Mouse (Mus musculus): ENCODE results near the gene Vps53. TPM values are rescaled to one million over a fixed set of nuclear protein-coding genes. Genes with fewer than 3 reads are reported as not detected.

The Vps53 gene
- polyA plus RNA-seq, 1 experiment from 2014 or later, result 67.7 TPM

- no peak overlapping the region for H3K4me3 ChIP-seq (replicated peaks; ENCODE audit: low read length)
- H3K27ac ChIP-seq (ENCODE audit: low read length), result no peak overlapping the region
- H3K27me3 ChIP-seq (replicated peaks; ENCODE audit: control insufficient read depth, insufficient read depth, low read length), result no peaks in the 10 kb centered on the region
- no peak for ATAC-seq
- H3K4me2 ChIP-seq (ENCODE audit: low read length), result no peak overlapping the region
- H3K36me3 ChIP-seq (ENCODE audit: control insufficient read depth, insufficient read depth), result peaks cover 15% of the 10 kb centered on the region
- no peaks in the 10 kb centered on the region for H3K9me3 ChIP-seq (ENCODE audit: control insufficient read depth, low read length)
- no peaks in the 10 kb centered on the region; the same call in 1 of the 2 replicates for H3K4me1 ChIP-seq (replicated peaks; ENCODE audit: control insufficient read depth, insufficient read depth, low read length)
- 75% methylated on average over 4 of the region's 4 CpGs for WGBS
- H3K9ac ChIP-seq (replicated peaks; ENCODE audit: low read depth, low read length), result no peak overlapping the region
Measured at GRCm38 (mm10) chr11:76099193-76099975, 80.1 kb downstream of the Vps53 start.

DNA sequence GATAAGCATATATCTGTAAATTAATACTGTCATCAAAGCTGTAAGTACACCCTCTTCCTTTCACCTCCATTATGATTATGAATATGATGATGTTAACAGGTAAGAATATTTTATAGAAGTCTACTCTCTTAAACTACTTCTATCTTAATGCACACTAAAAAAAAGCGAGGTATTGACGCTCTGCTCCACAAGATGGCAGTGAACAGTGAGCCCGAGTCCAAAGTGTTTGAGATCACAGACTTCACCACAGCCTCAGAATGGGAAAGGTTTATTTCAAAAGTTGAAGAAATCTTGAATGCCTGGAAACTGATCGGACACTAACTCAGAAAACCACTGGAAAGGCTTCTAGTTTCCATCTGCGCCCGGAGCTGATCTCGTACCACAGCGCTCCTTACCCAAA is 85.8 kb downstream of the Vps53 start:
- no peak overlapping the region for H3K4me3 ChIP-seq (replicated peaks; ENCODE audit: low read length)
- H3K27ac ChIP-seq (ENCODE audit: low read length), result no peak overlapping the region
- no peak overlapping the region for H3K9ac ChIP-seq (replicated peaks; ENCODE audit: low read depth, low read length)
- no peaks in the 10 kb centered on the region for H3K9me3 ChIP-seq (ENCODE audit: control insufficient read depth, low read length)
- no peak overlapping the region for H3K4me2 ChIP-seq (ENCODE audit: low read length)
- WGBS, result 90% methylated on average over 8 of the region's 8 CpGs
- ATAC-seq, result no peak
- H3K27me3 ChIP-seq (replicated peaks; ENCODE audit: control insufficient read depth, insufficient read depth, low read length), result no peaks in the 10 kb centered on the region
- H3K4me1 ChIP-seq (replicated peaks; ENCODE audit: control insufficient read depth, insufficient read depth, low read length), result no peaks in the 10 kb centered on the region
- peaks cover 5% of the 10 kb centered on the region; the same call in 1 of the 2 replicates for H3K36me3 ChIP-seq (ENCODE audit: control insufficient read depth, insufficient read depth)

GRCm38 (mm10) chr11:76089776-76090175 is 89.7 kb downstream of the Vps53 start:
- H3K36me3 ChIP-seq (ENCODE audit: control insufficient read depth, insufficient read depth), result peaks cover 5% of the 10 kb centered on the region; the same call in 1 of the 2 replicates
- 73% methylated on average over 6 of the region's 6 CpGs for WGBS
- no peak for ATAC-seq

GRCm38 (mm10) chr11:76088506-76088905 is 90.9 kb downstream of the Vps53 start:
- no peaks in the 10 kb centered on the region for H3K27me3 ChIP-seq (replicated peaks; ENCODE audit: control insufficient read depth, insufficient read depth, low read length)
- H3K4me3 ChIP-seq (replicated peaks; ENCODE audit: low read length), result no peak overlapping the region
- 89% methylated on average over 4 of the region's 4 CpGs for WGBS
- no peak for ATAC-seq
- no peaks in the 10 kb centered on the region for H3K4me1 ChIP-seq (replicated peaks; ENCODE audit: control insufficient read depth, insufficient read depth, low read length)
- no peak overlapping the region for H3K27ac ChIP-seq (ENCODE audit: low read length)
- peaks cover 5% of the 10 kb centered on the region; the same call in 1 of the 2 replicates for H3K36me3 ChIP-seq (ENCODE audit: control insufficient read depth, insufficient read depth)
- no peak overlapping the region for H3K9ac ChIP-seq (replicated peaks; ENCODE audit: low read depth, low read length)
- no peak overlapping the region for H3K4me2 ChIP-seq (ENCODE audit: low read length)
- no peaks in the 10 kb centered on the region for H3K9me3 ChIP-seq (ENCODE audit: control insufficient read depth, low read length)

More at GRCm38 (mm10) chr11:76089776-76090175, 89.7 kb downstream of the Vps53 start:
- H3K4me1 ChIP-seq (replicated peaks; ENCODE audit: control insufficient read depth, insufficient read depth, low read length), result no peaks in the 10 kb centered on the region
- H3K4me2 ChIP-seq (ENCODE audit: low read length), result no peak overlapping the region
- no peaks in the 10 kb centered on the region for H3K9me3 ChIP-seq (ENCODE audit: control insufficient read depth, low read length)
- no peak overlapping the region for H3K27ac ChIP-seq (ENCODE audit: low read length)
- no peak overlapping the region for H3K4me3 ChIP-seq (replicated peaks; ENCODE audit: low read length)
- no peak overlapping the region for H3K9ac ChIP-seq (replicated peaks; ENCODE audit: low read depth, low read length)
- no peaks in the 10 kb centered on the region for H3K27me3 ChIP-seq (replicated peaks; ENCODE audit: control insufficient read depth, insufficient read depth, low read length)

DNA sequence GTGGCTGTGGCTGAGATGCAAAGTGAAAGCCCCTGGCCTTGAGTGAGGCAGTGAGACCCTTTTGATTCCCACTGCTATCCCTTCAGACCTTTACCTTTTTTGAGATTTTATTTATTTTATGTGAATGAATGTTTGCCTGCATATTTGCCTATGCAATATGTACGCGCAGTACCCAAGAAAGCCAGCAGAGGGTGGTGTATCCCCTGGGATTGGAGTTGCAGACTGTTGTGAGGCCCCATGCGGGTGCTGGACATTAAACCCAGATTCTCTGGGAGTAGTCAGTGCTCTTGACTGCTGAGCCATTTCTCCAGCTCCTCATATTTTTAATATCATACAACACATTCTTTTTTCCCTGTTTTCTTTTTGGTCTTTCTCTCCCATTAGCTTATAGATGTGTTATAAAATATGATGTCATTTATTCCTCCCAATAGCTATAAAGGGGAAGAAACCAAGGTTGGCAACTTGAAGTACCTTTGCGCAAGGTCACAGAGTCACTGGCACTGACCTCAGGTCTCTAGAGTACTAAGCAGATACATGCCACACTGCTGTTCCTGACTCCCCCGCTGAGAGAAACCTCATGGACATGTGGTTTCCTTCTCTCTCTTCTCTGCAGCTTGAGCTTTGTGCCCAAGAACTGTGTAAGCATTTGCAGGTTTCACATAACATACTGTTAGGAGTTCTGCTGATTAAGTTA is 93.4 kb downstream of the Vps53 start:
- Histone ChIP-seq H3K4me3 (replicated peaks; ENCODE audit: low read length) (no peak overlapping the region), H3K9me3 (ENCODE audit: control insufficient read depth, low read length) (no peaks in the 10 kb centered on the region), H3K36me3 (ENCODE audit: control insufficient read depth, insufficient read depth) (peaks cover 7% of the 10 kb centered on the region), H3K4me2 (ENCODE audit: low read length) (no peak overlapping the region), H3K9ac (replicated peaks; ENCODE audit: low read depth, low read length) (no peak overlapping the region), H3K4me1 (replicated peaks; ENCODE audit: control insufficient read depth, insufficient read depth, low read length) (no peaks in the 10 kb centered on the region), H3K27ac (ENCODE audit: low read length) (no peak overlapping the region), H3K27me3 (replicated peaks; ENCODE audit: control insufficient read depth, insufficient read depth, low read length) (no peaks in the 10 kb centered on the region)
- WGBS, result 68% methylated on average over 5 of the region's 5 CpGs
- no peak for ATAC-seq

DNA sequence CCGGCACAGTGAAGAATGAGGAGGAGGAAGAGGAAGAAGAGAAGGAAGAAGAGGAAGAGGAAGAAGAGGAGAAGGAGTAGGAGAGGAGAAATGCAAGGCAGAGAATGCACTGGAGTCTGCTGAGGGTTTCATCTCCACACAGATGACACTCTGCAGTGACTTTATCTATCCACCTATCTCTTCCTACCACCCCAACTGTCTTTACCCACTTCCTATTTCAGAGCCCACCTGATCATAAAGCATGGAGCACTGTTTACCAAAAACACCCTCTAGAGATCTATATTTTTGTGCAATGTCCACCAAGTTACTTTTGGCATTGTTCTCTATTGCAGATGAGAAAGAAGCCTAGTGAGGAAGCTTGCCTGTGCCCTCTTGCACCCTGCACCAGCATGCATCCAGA is 94.5 kb downstream of the Vps53 start:
- H3K9ac ChIP-seq (replicated peaks; ENCODE audit: low read depth, low read length), result no peak overlapping the region
- H3K4me2 ChIP-seq (ENCODE audit: low read length), result no peak overlapping the region
- peaks cover 11% of the 10 kb centered on the region for H3K36me3 ChIP-seq (ENCODE audit: control insufficient read depth, insufficient read depth)
- 93% methylated on average over 1 of the region's 1 CpGs for WGBS
- H3K4me3 ChIP-seq (replicated peaks; ENCODE audit: low read length), result no peak overlapping the region
- no peak overlapping the region for H3K27ac ChIP-seq (ENCODE audit: low read length)
- no peak for ATAC-seq
- H3K9me3 ChIP-seq (ENCODE audit: control insufficient read depth, low read length), result no peaks in the 10 kb centered on the region
- H3K4me1 ChIP-seq (replicated peaks; ENCODE audit: control insufficient read depth, insufficient read depth, low read length), result no peaks in the 10 kb centered on the region
- no peaks in the 10 kb centered on the region for H3K27me3 ChIP-seq (replicated peaks; ENCODE audit: control insufficient read depth, insufficient read depth, low read length)

- Histone ChIP-seq H3K9me3 (ENCODE audit: control insufficient read depth, low read length) (no peaks in the 10 kb centered on the region), H3K9ac (replicated peaks; ENCODE audit: low read depth, low read length) (no peak overlapping the region), H3K27ac (ENCODE audit: low read length) (no peak overlapping the region), H3K4me1 (replicated peaks; ENCODE audit: control insufficient read depth, insufficient read depth, low read length) (no peaks in the 10 kb centered on the region), H3K4me3 (replicated peaks; ENCODE audit: low read length) (no peak overlapping the region), H3K4me2 (ENCODE audit: low read length) (no peak overlapping the region), H3K36me3 (ENCODE audit: control insufficient read depth, insufficient read depth) (peaks cover 11% of the 10 kb centered on the region), H3K27me3 (replicated peaks; ENCODE audit: control insufficient read depth, insufficient read depth, low read length) (no peaks in the 10 kb centered on the region)
- WGBS, result 85% methylated on average over 3 of the region's 3 CpGs
- no peak for ATAC-seq
Measured at GRCm38 (mm10) chr11:76083941-76084367, 95.5 kb downstream of the Vps53 start.

DNA sequence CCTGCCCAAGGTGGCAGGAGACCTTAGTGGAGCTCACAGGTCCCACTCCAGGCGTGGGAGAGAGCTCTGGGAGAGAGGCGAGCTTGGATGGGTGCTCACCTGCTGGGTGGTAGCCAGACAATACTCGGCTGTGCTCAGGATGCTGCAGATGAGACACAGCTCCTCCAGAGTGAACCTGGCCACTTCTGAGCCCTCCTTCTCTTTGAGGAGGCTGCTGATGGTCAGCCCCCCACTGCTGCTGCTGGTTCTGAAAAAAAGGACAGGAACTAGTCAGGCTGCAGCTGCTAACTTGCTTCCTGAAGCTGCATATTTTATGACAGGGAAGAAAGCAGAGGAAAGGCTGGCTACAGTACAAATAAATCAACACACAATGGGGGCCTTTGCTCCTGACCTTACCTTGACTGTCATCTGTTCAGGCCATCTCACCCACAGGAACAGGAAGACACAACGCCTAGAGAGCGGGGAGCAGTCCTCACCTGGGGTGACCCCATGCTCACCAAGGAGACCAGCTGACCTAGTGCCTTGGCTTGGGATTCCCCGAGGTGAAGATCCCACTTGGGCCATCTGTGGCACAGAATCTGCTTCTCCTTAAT is 98.3 kb downstream of the Vps53 start:
- no peak for ATAC-seq
- H3K27ac ChIP-seq (ENCODE audit: low read length), result no peak overlapping the region
- no peak overlapping the region for H3K4me3 ChIP-seq (replicated peaks; ENCODE audit: low read length)
- H3K36me3 ChIP-seq (ENCODE audit: control insufficient read depth, insufficient read depth), result peaks cover 11% of the 10 kb centered on the region
- whole genome bisulfite sequencing, result 86% methylated on average over 6 of the region's 6 CpGs
- H3K27me3 ChIP-seq (replicated peaks; ENCODE audit: control insufficient read depth, insufficient read depth, low read length), result no peaks in the 10 kb centered on the region
- no peak overlapping the region for H3K4me2 ChIP-seq (ENCODE audit: low read length)
- no peaks in the 10 kb centered on the region for H3K4me1 ChIP-seq (replicated peaks; ENCODE audit: control insufficient read depth, insufficient read depth, low read length)
- H3K9me3 ChIP-seq (ENCODE audit: control insufficient read depth, low read length), result no peaks in the 10 kb centered on the region
- H3K9ac ChIP-seq (replicated peaks; ENCODE audit: low read depth, low read length), result no peak overlapping the region

DNA sequence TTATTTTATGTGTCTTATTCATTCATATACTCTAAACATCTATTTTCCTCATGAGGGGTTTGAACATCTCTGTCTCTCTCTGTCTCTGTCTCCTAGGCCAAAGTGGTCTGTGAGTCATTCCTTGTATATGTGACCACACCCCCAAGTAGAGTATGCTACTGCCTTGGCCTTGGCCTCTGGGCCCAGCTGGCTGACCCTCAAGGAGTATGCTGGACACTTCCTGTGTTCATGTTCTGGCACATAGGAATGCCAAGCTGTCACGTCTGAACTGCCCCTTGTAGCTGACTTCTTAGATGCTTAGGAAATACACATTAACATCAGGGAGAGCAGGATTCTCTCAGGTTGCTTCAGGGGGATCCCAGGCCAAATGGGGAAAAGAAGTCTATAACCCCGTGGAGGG is 99.2 kb downstream of the Vps53 start:
- no peak for ATAC-seq
- Histone ChIP-seq H3K4me2 (ENCODE audit: low read length) (no peak overlapping the region), H3K4me1 (replicated peaks; ENCODE audit: control insufficient read depth, insufficient read depth, low read length) (no peaks in the 10 kb centered on the region), H3K4me3 (replicated peaks; ENCODE audit: low read length) (no peak overlapping the region), H3K9me3 (ENCODE audit: control insufficient read depth, low read length) (no peaks in the 10 kb centered on the region), H3K9ac (replicated peaks; ENCODE audit: low read depth, low read length) (no peak overlapping the region), H3K36me3 (ENCODE audit: control insufficient read depth, insufficient read depth) (peaks cover 13% of the 10 kb centered on the region), H3K27ac (ENCODE audit: low read length) (no peak overlapping the region), H3K27me3 (replicated peaks; ENCODE audit: control insufficient read depth, insufficient read depth, low read length) (no peaks in the 10 kb centered on the region)
- WGBS, result 80% methylated on average over 2 of the region's 2 CpGs

Measured in forebrain, embryonic 16.5 days (tissue).